ENCODE assay signal across 22 mouse cellular contexts in the genomic region with DNA sequence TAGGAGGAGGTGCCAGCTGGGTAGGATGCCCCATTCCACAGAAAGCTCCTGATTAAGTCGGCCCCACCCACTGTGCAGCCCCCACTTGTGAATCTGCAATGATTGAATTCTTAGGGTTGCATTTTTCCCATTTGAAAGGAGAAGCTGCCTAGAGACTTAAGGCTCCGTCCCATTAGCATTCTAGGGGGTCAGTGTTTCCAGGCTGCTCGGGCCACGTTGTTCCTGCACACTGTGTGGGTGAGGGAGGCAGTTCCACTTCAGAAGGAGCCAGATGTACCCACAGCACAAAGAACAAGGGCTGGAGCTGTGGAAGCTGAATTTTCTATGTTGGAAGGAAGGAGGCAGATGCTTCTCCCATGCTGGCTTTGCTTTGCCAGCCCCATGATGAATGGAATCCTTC.
DNase-seq lines count a peak whose midpoint lies in the region; ATAC-seq and TF ChIP-seq lines count a peak whose summit lies in the region.
"Had no signal": no experiment of that assay in that cellular context is flagged by ENCODE, and none has a peak within 500 bp of the region (broad histone marks: within the 10 kb centered on the region; RNA-seq: fewer than 3 reads in every experiment).

No protein-coding gene starts in this region.

- H3K36me3 ChIP-seq in hindbrain, postnatal 0 days (ENCODE audit: insufficient read depth, low read length), result no peaks in the 10 kb centered on the region
- no peaks in the 10 kb centered on the region for H3K36me3 ChIP-seq in hindbrain, embryonic 12.5 days
- H3K36me3 ChIP-seq in embryonic facial prominence, embryonic 10.5 days (replicated peaks), result no peaks in the 10 kb centered on the region
- no peaks in the 10 kb centered on the region for H3K36me3 ChIP-seq in intestine, embryonic 15.5 days
- H3K36me3 ChIP-seq: limb, embryonic 13.5 days; midbrain, embryonic 15.5 days had no signal

- no peak overlapping the region for H3K4me2 ChIP-seq in hindbrain, postnatal 0 days (ENCODE audit: low read depth, low read length)
- no peak overlapping the region for H3K4me2 ChIP-seq in hindbrain, embryonic 12.5 days (replicated peaks)
- H3K4me2 ChIP-seq in intestine, embryonic 15.5 days (replicated peaks), result no peak overlapping the region
- H3K4me2 ChIP-seq: heart, embryonic 11.5 days; limb, embryonic 13.5 days; midbrain, embryonic 15.5 days had no signal

- no peak overlapping the region for H3K4me3 ChIP-seq in hindbrain, postnatal 0 days (ENCODE audit: low read length)
- no peak overlapping the region for H3K4me3 ChIP-seq in hindbrain, embryonic 12.5 days
- no peak overlapping the region for H3K4me3 ChIP-seq in left cerebral cortex, adult 2 months
- no peak overlapping the region for H3K4me3 ChIP-seq in embryonic facial prominence, embryonic 10.5 days
- H3K4me3 ChIP-seq in intestine, embryonic 15.5 days (replicated peaks), result no peak overlapping the region
- H3K4me3 ChIP-seq: limb, embryonic 13.5 days; midbrain, embryonic 15.5 days had no signal

- intact Hi-C loops in left cerebral cortex, adult 2 months (cut with DNase I), result loop anchor here (2.0 to 10.0 kb wide), 2 partner anchors 18 to 160 kb away; no protein-coding TSS in a partner anchor

- DNase-seq in hindbrain, postnatal 0 days (ENCODE audit: low spot score), result peak; percentile 37
- peak; percentile 30 for DNase-seq in brain, embryonic 14.5 days (ENCODE audit: low read depth)
- DNase-seq in frontal cortex, postnatal 36 days (ENCODE audit: low spot score in 2 of 2), result peak; percentile 40 to 50
- DNase-seq in left cerebral cortex, adult 2 months (ENCODE audit: extremely low spot score in 1 of 2, low spot score in 2 of 2), result peak; percentile 26 to 31
- DNase-seq in embryonic facial prominence, embryonic 10.5 days (ENCODE audit: low spot score), result no peak
- DNase-seq in gastrocnemius, adult 18-20 months (ENCODE audit: low spot score), result no peak
- DNase-seq: adrenal gland, postnatal 36 days; cerebellum, postnatal 14 days; heart, postnatal 36 days; kidney, adult 8-10 months; kidney, postnatal 36 days had no signal

- peaks cover 14% of the 10 kb centered on the region; the same call in 1 of the 2 replicates for H3K4me1 ChIP-seq in hindbrain, postnatal 0 days (ENCODE audit: insufficient read depth, low read length)
- H3K4me1 ChIP-seq in hindbrain, embryonic 12.5 days, result peaks cover 7% of the 10 kb centered on the region
- peaks cover 7% of the 10 kb centered on the region; the same call in 1 of the 2 replicates for H3K4me1 ChIP-seq in embryonic facial prominence, embryonic 10.5 days
- no peaks in the 10 kb centered on the region for H3K4me1 ChIP-seq in intestine, embryonic 15.5 days (replicated peaks)
- H3K4me1 ChIP-seq: limb, embryonic 13.5 days had no signal

- no peak for TF ChIP-seq POLR2A in brain, embryonic 14.5 days (IDR thresholded peaks at IDR 0.05; ENCODE audit: borderline replicate concordance, extremely low read depth, insufficient read depth, insufficient read length, poor library complexity, severe bottlenecking)

- H3K9me3 ChIP-seq in hindbrain, postnatal 0 days (ENCODE audit: low read length), result no peaks in the 10 kb centered on the region
- H3K9me3 ChIP-seq in hindbrain, embryonic 12.5 days (replicated peaks), result no peaks in the 10 kb centered on the region
- H3K9me3 ChIP-seq in embryonic facial prominence, embryonic 10.5 days, result 0 out of 2 replicates have a peak, but pooled peaks cover 2% of the 10 kb centered on the region
- H3K9me3 ChIP-seq in intestine, embryonic 15.5 days, result no peaks in the 10 kb centered on the region
- H3K9me3 ChIP-seq: limb, embryonic 13.5 days; midbrain, embryonic 15.5 days had no signal

- H3K27me3 ChIP-seq in hindbrain, postnatal 0 days (ENCODE audit: insufficient read depth, low read length), result no peaks in the 10 kb centered on the region
- no peaks in the 10 kb centered on the region for H3K27me3 ChIP-seq in hindbrain, embryonic 12.5 days
- H3K27me3 ChIP-seq in embryonic facial prominence, embryonic 10.5 days (replicated peaks; ENCODE audit: low read depth, poor library complexity, severe bottlenecking), result no peaks in the 10 kb centered on the region
- no peaks in the 10 kb centered on the region for H3K27me3 ChIP-seq in intestine, embryonic 15.5 days (replicated peaks)
- H3K27me3 ChIP-seq: limb, embryonic 13.5 days; midbrain, embryonic 15.5 days had no signal

- no peak overlapping the region; the same call in 1 of the 2 replicates for H3K27ac ChIP-seq in hindbrain, postnatal 0 days
- H3K27ac ChIP-seq in hindbrain, embryonic 12.5 days, result no peak overlapping the region
- H3K27ac ChIP-seq in left cerebral cortex, adult 2 months, result peak overlapping the region; percentile 61; the same call in 1 of the 2 replicates
- no peak overlapping the region for H3K27ac ChIP-seq in embryonic facial prominence, embryonic 10.5 days (replicated peaks)
- no peak overlapping the region for H3K27ac ChIP-seq in intestine, embryonic 15.5 days
- H3K27ac ChIP-seq: limb, embryonic 13.5 days; liver, embryonic 14.5 days; midbrain, embryonic 15.5 days; stomach, postnatal 0 days had no signal

- TF ChIP-seq CTCF in hindbrain, postnatal 0 days (IDR thresholded peaks at IDR 0.05; ENCODE audit: low read depth), result no peak
- TF ChIP-seq CTCF in brain, embryonic 14.5 days (IDR thresholded peaks at IDR 0.05; ENCODE audit: borderline replicate concordance, extremely low read depth, insufficient read depth, insufficient read length), result no peak
- no peak for TF ChIP-seq CTCF in left cerebral cortex, adult 2 months (IDR thresholded peaks at IDR 0.05)

- no peak overlapping the region for H3K9ac ChIP-seq in hindbrain, postnatal 0 days (replicated peaks; ENCODE audit: low read length)
- H3K9ac ChIP-seq in hindbrain, embryonic 12.5 days, result no peak overlapping the region
- no peak overlapping the region for H3K9ac ChIP-seq in intestine, embryonic 15.5 days
- H3K9ac ChIP-seq: limb, embryonic 13.5 days; liver, embryonic 14.5 days; midbrain, embryonic 15.5 days had no signal

- 41% methylated on average over 4 of the region's 4 CpGs for WGBS in hindbrain, postnatal 0 days
- WGBS in hindbrain, embryonic 12.5 days, result 53% methylated on average over 4 of the region's 4 CpGs
- 69% methylated on average over 4 of the region's 4 CpGs for WGBS in embryonic facial prominence, embryonic 10.5 days
- 56% methylated on average over 4 of the region's 4 CpGs for WGBS in intestine, embryonic 15.5 days

- peak; percentile 78; the same call in 1 of the 2 replicates for ATAC-seq in hindbrain, postnatal 0 days
- ATAC-seq in hindbrain, embryonic 12.5 days (ENCODE audit: low FRiP score), result no peak
- ATAC-seq in intestine, embryonic 15.5 days, result no peak
- ATAC-seq: activated CD4-positive, CD25-positive, alpha-beta regulatory T cell, adult 4 months; forebrain, embryonic 14.5 days; lung, postnatal 0 days; midbrain, embryonic 15.5 days; Patski had no signal

Comparison
In these comparisons a context has a peak if more than half of its experiments do, and no peak if none do; other contexts are left out.
1. DNase-seq: peak in hindbrain, postnatal 0 days (single experiment), brain, embryonic 14.5 days (single experiment), frontal cortex, postnatal 36 days (2 of 2) and left cerebral cortex, adult 2 months (2 of 2); none in embryonic facial prominence, embryonic 10.5 days (single experiment) and gastrocnemius, adult 18-20 months (single experiment).